In genomic region chr16:85132182-85132581, GRCm38 (mm10) we compare ENCODE assay signal across 14 mouse cellular contexts. TPM values are rescaled to one million over a fixed set of nuclear protein-coding genes. Genes with fewer than 3 reads are reported as not detected.
DNase-seq lines count a peak whose midpoint lies in the region; ATAC-seq lines count a peak whose summit lies in the region.
"Had no signal": no experiment of that assay in that cellular context is flagged by ENCODE, and none has a peak within 500 bp of the region (broad histone marks: within the 10 kb centered on the region; RNA-seq: fewer than 3 reads in every experiment).

No protein-coding gene starts in this region.

- no peak for DNase-seq in embryonic facial prominence, embryonic 14.5 days (ENCODE audit: low spot score)
- no peak for DNase-seq in embryonic facial prominence, embryonic 10.5 days (ENCODE audit: low spot score)
- DNase-seq in liver, embryonic 11.5 days (ENCODE audit: low spot score), result no peak
- no peak for DNase-seq in liver
- peak; percentile 52 for DNase-seq in large intestine, adult 2 months (ENCODE audit: low read depth, low spot score)
- DNase-seq in testis, postnatal 10 days (ENCODE audit: low spot score), result no peak
- no peak for DNase-seq in Muller cell, postnatal 12 days (ENCODE audit: inconsistent ontology term)
- DNase-seq: adrenal gland, postnatal 36 days; cerebellum, adult 11 months; kidney, postnatal 14 days; right cerebral cortex, postnatal 4 days had no signal

- peak overlapping the region; percentile 83; the same call in 1 of the 2 replicates for H3K27ac ChIP-seq in embryonic facial prominence, embryonic 14.5 days (replicated peaks; ENCODE audit: low read depth, low read length)
- H3K27ac ChIP-seq in embryonic facial prominence, embryonic 10.5 days (replicated peaks), result no peak overlapping the region
- peak overlapping the region; percentile 4; the same call in 1 of the 2 replicates for H3K27ac ChIP-seq in liver, embryonic 11.5 days (ENCODE audit: low read depth, low read length)
- peak overlapping the region; percentile 85; the same call in 1 of the 2 replicates for H3K27ac ChIP-seq in stomach, embryonic 15.5 days
- H3K27ac ChIP-seq: hindbrain, embryonic 14.5 days had no signal

- H3K36me3 ChIP-seq in embryonic facial prominence, embryonic 14.5 days (ENCODE audit: control insufficient read depth, insufficient read depth, low read length), result no peaks in the 10 kb centered on the region
- H3K36me3 ChIP-seq in embryonic facial prominence, embryonic 10.5 days (replicated peaks), result peaks cover 6% of the 10 kb centered on the region; the same call in 1 of the 2 replicates
- no peaks in the 10 kb centered on the region for H3K36me3 ChIP-seq in liver, embryonic 11.5 days (ENCODE audit: control insufficient read depth, insufficient read depth, low read length)
- H3K36me3 ChIP-seq in stomach, embryonic 15.5 days, result no peaks in the 10 kb centered on the region

- H3K4me2 ChIP-seq in embryonic facial prominence, embryonic 14.5 days (ENCODE audit: low read depth, low read length), result no peak overlapping the region
- no peak overlapping the region for H3K4me2 ChIP-seq in liver, embryonic 11.5 days
- no peak overlapping the region for H3K4me2 ChIP-seq in stomach, embryonic 15.5 days
- H3K4me2 ChIP-seq: hindbrain, embryonic 14.5 days had no signal

- ATAC-seq in embryonic facial prominence, embryonic 14.5 days (ENCODE audit: low read depth), result no peak
- ATAC-seq in liver, embryonic 11.5 days (replicated peaks; ENCODE audit: low FRiP score), result no peak
- ATAC-seq in stomach, embryonic 15.5 days (ENCODE audit: insufficient read depth, low FRiP score, low read depth), result no peak

- no peaks in the 10 kb centered on the region for H3K9me3 ChIP-seq in embryonic facial prominence, embryonic 14.5 days (ENCODE audit: control insufficient read depth, low read length)
- no peaks in the 10 kb centered on the region for H3K9me3 ChIP-seq in embryonic facial prominence, embryonic 10.5 days
- no peaks in the 10 kb centered on the region for H3K9me3 ChIP-seq in liver, embryonic 11.5 days (ENCODE audit: control insufficient read depth, low read length)
- H3K9me3 ChIP-seq in stomach, embryonic 15.5 days, result no peaks in the 10 kb centered on the region

- H3K4me1 ChIP-seq in embryonic facial prominence, embryonic 14.5 days (ENCODE audit: control insufficient read depth, insufficient read depth, low read length), result peaks cover 51% of the 10 kb centered on the region
- peaks cover 75% of the 10 kb centered on the region for H3K4me1 ChIP-seq in embryonic facial prominence, embryonic 10.5 days
- H3K4me1 ChIP-seq in liver, embryonic 11.5 days (replicated peaks; ENCODE audit: control insufficient read depth, insufficient read depth, low read length), result peaks cover 13% of the 10 kb centered on the region
- H3K4me1 ChIP-seq in stomach, embryonic 15.5 days, result peaks cover 35% of the 10 kb centered on the region

- no peak overlapping the region for H3K4me3 ChIP-seq in embryonic facial prominence, embryonic 14.5 days (ENCODE audit: low read depth, low read length)
- no peak overlapping the region for H3K4me3 ChIP-seq in embryonic facial prominence, embryonic 10.5 days
- no peak overlapping the region for H3K4me3 ChIP-seq in liver, embryonic 11.5 days (ENCODE audit: low read depth, low read length)
- no peak overlapping the region for H3K4me3 ChIP-seq in stomach, embryonic 15.5 days (replicated peaks)
- H3K4me3 ChIP-seq: erythroblast, embryonic 14.5 days had no signal

- H3K9ac ChIP-seq in embryonic facial prominence, embryonic 14.5 days (ENCODE audit: low read depth, low read length), result no peak overlapping the region
- H3K9ac ChIP-seq in liver, embryonic 11.5 days (ENCODE audit: low read depth, low read length), result no peak overlapping the region
- no peak overlapping the region for H3K9ac ChIP-seq in stomach, embryonic 15.5 days
- H3K9ac ChIP-seq: hindbrain, embryonic 14.5 days had no signal

- no peaks in the 10 kb centered on the region for H3K27me3 ChIP-seq in embryonic facial prominence, embryonic 14.5 days (replicated peaks; ENCODE audit: control insufficient read depth, insufficient read depth, low read length)
- no peaks in the 10 kb centered on the region for H3K27me3 ChIP-seq in embryonic facial prominence, embryonic 10.5 days (replicated peaks; ENCODE audit: low read depth, poor library complexity, severe bottlenecking)
- H3K27me3 ChIP-seq in liver, embryonic 11.5 days (replicated peaks; ENCODE audit: control insufficient read depth, insufficient read depth, low read length), result no peaks in the 10 kb centered on the region
- H3K27me3 ChIP-seq in stomach, embryonic 15.5 days (replicated peaks), result no peaks in the 10 kb centered on the region

- WGBS in embryonic facial prominence, embryonic 14.5 days, result 79% methylated on average over 5 of the region's 5 CpGs
- WGBS in embryonic facial prominence, embryonic 10.5 days, result 89% methylated on average over 5 of the region's 5 CpGs
- 69% methylated on average over 5 of the region's 5 CpGs for WGBS in liver, embryonic 11.5 days
- WGBS in large intestine, adult 2 months, result 29% methylated on average over 5 of the region's 5 CpGs
- WGBS in stomach, embryonic 15.5 days, result 62% methylated on average over 5 of the region's 5 CpGs

RNA-seq across cellular contexts. Expression of gene App, which starts 41.4 kb away (rescaled TPM):
- polyA plus RNA-seq in embryonic facial prominence, embryonic 14.5 days (2014; fragmentation: Nextera tagmentation; extraction: Ambion mirVana), result 239 and 259 TPM in 2 replicates
- 116 TPM in 2 replicates for polyA plus RNA-seq in embryonic facial prominence, embryonic 10.5 days (2016; fragmentation: Nextera tagmentation; extraction: Ambion mirVana)
- 37.8 and 44.5 TPM in 2 replicates for polyA plus RNA-seq in liver, embryonic 11.5 days (2014; fragmentation: Nextera tagmentation; extraction: Ambion mirVana)
- polyA plus RNA-seq in large intestine, adult 2 months (2012; rRNA removed), result 109 and 218 TPM in 2 replicates
- polyA plus RNA-seq in stomach, embryonic 15.5 days (2015; fragmentation: Nextera tagmentation; extraction: Ambion mirVana), result 175 and 185 TPM in 2 replicates
